Mouse (Mus musculus) right cerebral cortex, postnatal 14 days (tissue): Measurements from ENCODE around the gene Ccr1.
"Not testable (repeated sequence)": the region's sequence is repeated elsewhere in the genome, so short reads cannot be mapped to it uniquely, and the experiment has no call there.

Source experiments
- DNase-seq: peaks from one replicate; pipeline ENCODE4 v3.0.0; 2022

Ccr1 gene

DNA sequence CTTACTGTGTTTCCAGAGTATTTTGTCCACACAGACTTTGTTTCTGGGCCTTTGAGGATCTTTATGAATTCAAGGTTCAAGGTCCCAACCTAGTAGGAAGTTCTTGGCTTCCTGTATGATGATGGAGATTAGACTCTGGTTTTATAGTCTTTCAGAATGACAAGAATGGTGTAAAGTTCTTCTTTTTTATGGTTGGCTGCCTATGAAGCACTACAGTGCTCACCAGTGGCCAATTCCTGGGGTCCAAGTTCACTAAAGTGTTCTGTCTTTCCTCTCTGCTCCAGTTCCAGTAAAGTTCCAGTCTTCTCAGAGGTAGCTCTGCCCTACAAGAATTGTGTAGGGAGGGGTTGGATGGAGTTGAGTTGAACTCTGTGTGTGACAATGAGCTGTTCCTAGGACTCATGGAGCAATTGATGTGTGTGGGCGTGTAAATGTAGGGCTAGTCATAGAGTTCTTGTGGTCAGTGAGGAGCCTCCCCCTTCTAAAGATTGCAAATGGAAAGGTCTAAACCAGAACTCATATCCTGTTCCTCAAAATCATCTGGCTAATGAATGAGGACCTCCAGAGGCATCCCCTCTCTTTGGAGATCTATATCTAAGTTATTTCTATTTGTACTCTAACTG is at the start of gene Ccr1:
Gene Ccr1, minus strand, starts transcription at position 403 of the 623 bp plus-strand sequence.
- DNase-seq, result no peak

DNA sequence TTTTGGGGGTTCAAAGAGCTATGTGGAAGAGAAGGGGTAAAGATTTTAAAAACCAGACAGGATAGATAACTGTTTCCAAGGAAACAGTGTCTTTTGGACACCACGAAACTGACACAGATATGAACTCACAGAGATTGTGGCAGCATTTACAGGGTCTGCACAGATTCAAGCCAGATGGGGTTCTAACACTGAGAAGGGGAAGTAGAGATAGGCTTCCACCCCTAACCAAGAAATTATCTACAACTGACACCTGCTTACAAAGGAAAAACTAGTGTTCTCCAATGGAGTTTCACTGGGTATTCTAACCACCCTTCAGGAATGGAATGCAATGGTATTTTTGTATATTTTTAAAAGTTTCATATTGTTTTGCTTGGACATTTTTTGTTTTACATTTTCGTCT is 47.6 kb upstream of the Ccr1 start:
- DNase-seq, result no peak

DNA sequence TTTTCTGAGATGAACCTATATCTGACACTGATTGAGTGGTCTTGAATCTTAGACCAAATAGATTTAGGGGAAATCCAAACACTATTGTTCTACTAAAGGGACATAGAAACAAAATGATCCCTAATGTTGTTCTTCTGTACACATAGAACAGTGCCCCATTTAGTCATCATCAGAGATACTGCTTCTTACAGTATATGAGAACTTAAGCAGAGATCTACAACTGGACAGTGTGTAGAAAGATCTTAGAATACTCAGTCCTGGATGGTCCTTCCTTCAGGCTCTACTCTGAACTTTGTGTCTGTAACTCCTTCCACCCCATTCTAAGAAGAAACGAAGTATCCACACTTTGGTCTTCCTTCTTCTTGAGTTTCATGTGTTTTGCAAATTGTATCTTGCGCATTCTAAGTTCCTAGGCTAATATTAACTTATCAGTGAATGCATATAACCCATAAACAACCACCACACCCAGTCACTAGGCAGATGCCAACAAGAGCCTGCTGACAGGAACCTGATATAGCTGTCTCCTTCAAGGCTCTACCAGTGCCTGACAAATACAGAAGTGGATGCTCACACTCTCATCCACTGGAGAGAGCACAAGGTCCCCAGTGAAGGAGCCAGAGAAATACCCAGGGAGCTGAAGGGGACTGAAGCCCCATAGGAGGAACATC is 46.6 kb upstream of the Ccr1 start:
- DNase-seq, result no peak

DNA sequence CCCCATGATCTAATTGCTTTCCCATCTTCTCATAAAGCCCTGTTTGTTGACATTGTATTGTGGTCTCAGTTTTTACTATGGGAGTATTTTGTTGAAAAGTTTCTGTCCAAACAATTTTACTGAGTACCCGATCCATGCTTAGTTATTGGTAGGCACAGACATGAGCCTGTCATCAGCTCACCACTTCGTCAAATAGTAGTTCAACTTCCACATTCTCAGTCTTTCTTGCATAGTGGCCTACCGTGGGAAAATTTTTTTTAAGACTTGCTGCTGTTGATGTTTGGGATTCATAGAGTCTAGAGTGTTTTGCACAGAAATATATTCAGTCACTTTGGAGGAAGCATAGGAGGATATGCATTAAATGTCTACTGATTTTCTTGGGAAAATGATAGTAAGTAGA is 44.8 kb upstream of the Ccr1 start:
- DNase-seq, result no peak

DNA sequence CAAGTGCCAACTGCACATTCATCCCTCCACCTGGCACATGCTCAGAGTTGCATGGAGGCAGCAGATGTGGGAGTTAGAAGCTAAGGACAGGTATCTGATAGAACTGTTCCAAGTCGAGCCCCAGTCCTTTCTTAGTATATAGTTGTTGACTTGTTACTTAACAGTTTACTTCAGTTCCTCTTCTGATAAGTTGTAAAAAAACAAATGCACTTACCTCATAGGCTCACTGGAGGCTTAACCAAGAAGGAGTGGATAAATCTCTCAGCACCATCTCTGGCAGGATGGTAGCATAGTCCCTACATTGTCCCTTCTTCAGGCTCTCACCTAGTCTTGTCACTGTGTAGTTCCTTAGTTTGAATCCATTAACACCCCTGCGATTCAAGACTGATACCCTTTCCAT is 44.2 kb upstream of the Ccr1 start:
- DNase-seq, result no peak

DNA sequence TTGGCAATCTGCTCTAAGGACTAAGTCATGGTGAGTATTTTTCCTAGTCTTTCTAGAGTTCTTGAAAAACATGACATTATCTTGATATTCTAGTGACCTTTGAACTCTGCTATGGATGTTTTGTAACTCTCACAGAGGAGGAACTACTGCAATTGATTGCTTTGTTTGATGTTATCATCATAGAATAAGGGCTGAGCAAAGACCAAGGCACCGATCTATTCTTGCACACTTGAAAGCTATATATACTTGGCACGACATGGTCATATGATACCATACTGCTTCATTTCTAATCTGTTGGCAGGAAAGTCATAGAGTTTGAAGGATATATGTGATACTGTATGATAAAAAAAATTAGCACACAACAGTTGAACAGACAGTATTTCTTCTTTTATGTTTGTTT is 31.3 kb upstream of the Ccr1 start:
- DNase-seq, result no peak

DNA sequence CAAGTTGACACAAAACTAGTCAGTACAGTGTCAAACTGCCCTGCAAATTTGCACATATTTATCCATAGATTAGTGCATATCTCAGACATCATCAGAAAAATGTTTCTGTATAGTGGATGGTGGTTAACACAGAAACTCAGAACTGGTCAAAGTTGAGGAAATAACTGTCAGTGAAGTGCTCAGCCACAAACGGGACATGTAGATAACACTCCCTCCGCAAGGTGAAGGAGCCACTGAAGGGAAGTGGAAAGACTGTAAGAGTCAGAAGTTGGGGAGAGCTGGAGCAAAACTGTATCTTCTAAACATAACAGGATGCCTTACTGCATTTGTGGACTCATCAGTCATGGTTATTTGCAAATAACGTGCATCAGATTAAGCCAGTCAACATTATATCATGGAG is 29.2 kb upstream of the Ccr1 start:
- no peak for DNase-seq

DNA sequence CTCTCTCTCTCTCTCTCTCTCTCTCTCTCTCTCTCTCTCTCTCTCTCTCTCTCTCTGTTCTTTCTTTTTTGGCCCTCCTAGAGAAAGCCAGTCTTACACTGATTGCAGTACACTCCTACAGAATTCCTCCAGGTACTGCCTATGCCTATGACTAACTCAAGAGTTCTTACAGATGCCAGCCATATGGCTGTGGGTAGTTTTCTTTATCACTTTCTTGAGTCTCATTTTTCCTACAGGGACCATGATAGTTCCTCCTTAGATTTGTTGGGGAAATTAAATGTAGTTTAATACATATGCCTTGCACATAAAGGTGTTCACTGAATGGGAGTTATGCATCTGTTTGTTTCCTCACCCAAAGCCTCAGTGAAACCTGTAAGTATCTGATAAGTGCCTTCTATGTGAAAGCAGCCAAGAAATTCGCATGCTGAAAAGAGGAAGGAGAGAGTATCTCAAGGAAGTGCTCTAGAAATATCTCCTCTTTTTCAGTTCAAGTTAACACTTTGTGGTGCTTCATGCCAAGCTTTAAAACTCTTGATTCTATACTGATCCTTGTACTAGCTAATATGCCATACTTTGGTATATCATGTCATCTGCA is 22.9 kb upstream of the Ccr1 start:
- no peak for DNase-seq

DNA sequence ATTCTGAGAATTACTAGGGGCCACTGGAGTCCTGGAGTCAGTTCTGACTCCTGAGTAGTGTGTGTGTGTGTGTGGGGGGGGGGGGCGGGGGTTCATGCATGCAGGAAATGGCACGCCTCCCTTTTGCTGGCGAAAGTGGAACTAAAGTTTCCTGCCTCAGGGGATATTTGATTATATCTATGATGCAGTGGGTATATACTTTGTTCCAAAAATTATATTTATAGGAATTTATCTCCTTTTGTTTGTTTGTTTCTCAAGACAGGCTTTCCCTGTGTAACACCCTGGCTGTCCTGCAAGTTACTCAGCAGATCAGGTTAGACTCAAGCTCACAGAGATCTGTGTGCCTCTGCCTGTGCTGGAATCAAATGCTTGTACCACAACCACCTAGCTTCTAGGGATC is 21.2 kb upstream of the Ccr1 start:
- DNase-seq, result no peak

DNA sequence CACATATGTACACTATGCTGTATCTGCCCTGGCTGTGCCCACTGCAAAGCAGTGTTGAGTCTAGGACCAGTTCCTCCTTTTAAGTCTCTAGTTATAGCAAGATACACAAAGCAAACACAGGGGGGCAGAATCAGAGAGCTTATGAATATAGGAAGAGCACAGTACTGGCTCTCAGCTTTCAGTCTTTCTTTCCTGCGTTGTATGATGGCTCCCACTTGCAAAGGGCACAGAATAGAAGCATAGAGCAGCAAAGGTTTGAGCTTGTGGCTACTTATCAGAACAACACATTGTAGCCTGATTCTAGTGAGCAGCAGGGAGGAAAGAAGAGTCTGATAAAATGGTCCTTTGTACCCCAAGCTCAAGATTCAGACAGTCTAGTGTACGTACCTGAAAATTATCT is 17.7 kb upstream of the Ccr1 start:
- DNase-seq, result no peak

DNA sequence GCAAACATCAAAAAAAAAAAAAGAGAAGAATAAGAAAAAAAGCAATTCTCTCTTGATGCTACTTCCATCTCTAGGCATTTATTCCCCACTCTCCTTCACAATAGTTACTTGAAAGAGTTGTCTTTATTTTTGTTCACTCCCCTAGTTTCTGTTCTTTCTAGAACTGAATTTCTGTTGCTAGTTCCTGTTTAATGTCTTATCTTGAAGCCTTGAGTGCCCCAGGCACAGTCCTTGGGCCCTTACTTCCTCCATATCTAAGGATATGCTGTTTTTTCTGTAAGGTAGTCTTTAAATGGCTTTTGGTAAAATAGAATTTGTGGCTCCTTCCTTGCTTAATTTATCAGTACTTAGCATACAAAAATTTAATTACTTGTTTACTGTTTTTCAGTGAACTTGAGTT is 16.5 kb upstream of the Ccr1 start:
- no peak for DNase-seq

DNA sequence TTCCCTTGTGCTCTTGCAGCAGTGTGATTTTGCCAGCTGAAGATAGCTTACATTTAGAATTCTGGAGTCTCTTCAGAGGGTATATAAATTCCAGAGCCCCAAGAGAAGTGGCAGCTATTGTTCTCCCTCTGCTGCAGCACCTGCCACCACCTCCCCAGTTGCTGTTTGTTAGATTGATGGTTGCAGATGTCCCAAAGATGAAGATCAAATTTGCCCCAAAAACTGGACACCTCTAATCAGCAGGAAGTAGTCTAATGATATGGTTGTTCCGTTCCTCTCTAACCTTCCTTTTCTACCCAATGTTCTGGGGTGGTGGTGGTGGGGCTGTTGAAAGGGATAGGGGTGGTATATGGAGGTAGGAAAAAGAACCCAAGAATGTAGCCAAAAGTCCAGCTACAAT is 14.2 kb upstream of the Ccr1 start:
- DNase-seq, result no peak

DNA sequence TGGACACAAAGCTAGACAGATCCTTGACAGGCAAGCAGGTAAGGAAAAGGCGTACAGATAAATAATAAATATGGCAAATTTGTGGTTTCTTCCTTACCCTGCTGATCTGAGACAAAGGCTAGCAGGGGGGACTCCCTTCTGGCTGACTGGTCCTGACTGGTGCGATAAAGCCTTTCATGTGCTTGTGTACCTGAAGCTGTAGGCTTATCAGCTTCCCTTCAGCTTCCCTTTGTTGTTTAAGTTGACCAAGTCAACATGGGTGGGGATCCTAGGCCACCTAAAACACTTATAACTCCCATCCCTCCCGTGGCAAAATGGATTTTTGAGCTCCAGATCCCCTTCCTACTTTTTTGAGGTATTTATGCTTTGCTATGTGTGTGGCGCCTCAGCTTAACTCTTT is 13.4 kb upstream of the Ccr1 start:
- DNase-seq, result no peak

DNA sequence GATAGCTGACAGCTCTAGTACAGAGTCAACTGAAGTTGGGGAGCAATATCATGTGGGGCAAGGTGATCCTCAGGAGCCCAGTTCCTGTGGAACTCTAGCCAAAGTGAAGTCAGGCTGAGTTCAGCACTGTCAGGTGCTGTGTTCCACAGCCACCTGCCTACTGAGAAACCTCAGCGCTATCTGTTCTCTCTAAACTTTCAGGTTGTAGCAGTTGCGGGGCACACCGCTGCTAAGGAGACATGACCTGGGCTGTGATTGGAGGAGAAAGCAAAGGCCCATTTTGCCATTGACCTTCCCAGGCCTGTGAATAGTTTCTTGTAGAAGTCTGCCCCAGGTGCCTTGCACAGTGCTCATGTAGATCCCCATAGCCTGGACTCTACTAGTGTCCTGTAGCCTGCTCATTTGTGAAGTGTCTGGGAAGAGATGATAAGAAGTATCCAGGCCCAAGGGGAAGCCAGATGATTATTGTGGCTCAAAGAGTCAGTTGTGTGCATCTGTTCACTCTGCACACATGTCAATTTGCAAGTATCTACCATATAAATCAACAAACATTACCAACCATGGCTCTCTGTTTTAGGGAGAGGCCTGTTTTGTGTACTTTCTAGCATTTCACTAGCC is 12.5 kb upstream of the Ccr1 start:
- DNase-seq, result not testable (repeated sequence)

DNA sequence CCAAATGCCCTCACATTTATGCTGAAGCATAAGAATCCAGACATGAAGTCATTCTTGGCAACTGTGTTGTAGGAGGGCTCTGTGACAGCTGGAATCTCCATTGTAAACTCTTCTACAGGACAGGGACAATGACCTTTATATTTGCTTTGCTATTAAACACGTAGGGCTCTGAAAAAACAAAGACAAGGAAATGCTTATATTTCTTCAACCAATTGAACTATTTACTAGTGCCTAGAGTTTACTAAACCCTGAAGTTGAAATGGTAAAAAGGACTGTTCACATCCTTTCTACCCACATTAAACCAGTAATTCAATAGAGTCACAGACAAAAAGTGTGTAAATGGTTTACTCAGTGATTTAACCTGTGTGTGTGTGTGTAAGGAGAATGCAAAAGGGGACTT is 9.8 kb upstream of the Ccr1 start, which contains the start of gene Ccr1l1:
Gene Ccr1l1, minus strand, starts transcription at position 101 of the 400 bp plus-strand sequence.
- no peak for DNase-seq

DNA sequence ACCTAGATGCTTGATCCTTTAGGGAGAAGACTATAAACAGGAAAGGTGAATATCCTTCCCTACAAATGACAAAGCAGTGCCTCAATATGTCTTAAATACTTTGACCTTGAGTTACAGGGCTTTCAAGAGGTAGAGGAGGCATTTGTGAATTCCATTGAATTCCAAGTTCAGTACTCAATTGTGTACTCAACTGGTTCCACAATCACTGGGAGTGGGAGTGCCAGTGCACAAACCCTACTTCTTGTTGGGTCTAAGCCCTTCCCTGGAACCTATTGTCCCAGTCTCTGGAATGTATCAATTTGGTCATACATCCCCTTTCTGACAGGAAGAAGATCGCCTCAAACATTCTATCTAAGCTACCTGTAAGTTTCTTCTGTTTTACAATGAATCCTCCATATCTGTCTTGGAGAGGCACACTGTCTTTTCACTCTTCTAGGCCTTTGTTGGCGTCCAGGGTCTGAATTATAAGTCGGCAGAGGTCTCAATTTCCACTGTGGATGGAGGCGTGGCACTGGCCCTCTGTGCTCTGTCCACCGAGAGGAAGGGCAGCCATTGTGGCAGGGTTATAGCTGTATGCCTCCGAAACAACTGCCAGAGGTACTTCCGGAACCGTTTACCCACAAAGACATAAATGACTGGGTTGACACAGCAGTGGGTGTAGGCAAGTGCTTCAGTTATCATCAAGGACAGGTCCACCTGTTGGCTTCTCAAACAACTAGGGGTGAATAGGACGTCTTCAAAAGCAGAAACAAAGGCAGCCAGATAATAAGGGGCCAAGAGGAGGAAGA is 8.6 kb upstream of the Ccr1 start:
- DNase-seq, result no peak

DNA sequence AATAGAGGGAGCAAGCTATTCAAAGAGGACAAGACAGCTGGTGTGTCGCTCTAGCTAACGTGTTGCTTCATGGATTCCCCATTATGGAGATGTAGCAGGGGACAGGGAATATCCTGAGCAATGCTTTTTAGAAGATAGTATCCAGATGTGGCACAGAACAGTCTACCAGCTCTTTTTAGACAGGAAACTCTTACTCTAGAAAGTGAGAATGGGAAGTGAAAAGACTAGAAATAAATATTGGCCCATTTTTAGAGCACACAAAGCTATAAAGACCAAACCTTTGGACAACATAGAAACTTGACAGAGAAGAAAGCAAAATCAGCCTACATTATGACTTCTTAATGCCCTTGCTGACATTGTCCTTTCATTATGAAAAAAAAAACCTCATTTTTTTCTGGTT is 7.1 kb upstream of the Ccr1 start:
- no peak for DNase-seq

DNA sequence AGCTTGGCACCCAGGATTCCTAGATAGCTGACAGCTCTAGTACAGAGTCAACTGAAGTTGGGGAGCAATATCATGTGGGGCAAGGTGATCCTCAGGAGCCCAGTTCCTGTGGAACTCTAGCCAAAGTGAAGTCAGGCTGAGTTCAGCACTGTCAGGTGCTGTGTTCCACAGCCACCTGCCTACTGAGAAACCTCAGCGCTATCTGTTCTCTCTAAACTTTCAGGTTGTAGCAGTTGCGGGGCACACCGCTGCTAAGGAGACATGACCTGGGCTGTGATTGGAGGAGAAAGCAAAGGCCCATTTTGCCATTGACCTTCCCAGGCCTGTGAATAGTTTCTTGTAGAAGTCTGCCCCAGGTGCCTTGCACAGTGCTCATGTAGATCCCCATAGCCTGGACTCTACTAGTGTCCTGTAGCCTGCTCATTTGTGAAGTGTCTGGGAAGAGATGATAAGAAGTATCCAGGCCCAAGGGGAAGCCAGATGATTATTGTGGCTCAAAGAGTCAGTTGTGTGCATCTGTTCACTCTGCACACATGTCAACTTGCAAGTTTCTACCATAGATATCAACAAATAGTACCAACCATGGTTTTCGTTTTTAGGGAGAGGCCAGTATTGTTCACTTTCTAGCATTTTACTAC is 1.5 kb downstream of the Ccr1 start:
- DNase-seq, result not testable (repeated sequence)

DNA sequence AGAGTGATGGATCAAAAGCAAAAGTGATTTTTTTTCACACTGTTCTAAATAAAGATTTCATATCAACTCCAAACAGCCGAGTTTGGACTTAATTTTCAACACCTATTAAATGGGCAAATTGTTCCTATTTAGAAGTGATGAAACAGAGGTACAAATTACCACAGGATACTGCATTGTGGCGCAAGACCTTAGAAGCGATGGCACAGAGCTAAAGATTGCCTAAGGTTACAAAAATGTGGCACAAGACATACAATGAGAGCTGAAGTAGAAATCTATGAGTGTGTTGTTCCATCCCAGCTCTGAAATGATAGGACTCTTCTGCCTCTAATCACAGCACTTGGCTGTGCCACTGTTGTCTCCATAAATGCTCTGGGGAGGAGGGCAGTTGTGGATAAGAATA is 3.7 kb downstream of the Ccr1 start:
- no peak for DNase-seq

DNA sequence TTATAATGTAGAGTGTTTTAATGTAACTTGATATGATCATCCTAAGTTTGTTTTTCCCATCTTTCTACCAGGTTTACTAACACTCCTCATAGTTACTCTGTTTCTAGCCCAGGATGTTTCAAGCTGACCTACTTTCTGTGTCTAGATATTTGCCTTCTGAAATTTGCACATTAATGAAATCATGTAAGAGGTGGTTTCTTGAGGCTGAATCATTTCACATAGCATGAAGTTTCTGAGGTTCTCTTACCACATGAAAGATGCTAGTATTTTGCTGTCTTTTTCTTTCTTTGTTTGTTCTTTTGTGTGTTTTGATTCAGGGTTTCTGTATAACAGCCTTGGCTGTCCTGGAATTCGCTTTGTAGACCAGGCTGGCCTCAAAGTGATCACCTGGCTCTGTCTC is 8.3 kb downstream of the Ccr1 start:
- DNase-seq, result no peak

DNA sequence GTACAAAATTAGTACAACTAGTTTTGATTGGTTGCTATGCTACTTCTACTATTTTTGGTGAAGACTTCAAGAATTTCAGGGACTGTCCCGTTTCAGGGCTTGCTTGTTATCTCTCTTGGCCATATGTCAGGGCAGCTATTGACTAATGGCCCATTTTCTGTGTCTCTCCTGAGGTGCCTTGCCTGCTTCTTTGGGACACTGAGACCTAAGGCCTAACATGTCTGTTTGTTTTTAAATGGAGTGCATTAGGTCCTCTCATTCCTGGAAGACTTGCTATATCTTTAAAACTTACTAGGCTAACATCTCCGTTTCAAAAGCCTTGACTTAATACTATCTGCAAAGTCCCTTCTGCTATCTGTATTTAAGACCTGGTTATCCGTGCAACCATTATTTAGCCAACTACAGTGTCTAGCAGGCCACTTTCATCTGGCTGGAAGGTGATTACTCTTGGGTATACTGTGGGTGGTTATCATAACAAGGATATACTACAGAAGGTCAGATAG is 10.5 kb downstream of the Ccr1 start:
- DNase-seq, result no peak

DNA sequence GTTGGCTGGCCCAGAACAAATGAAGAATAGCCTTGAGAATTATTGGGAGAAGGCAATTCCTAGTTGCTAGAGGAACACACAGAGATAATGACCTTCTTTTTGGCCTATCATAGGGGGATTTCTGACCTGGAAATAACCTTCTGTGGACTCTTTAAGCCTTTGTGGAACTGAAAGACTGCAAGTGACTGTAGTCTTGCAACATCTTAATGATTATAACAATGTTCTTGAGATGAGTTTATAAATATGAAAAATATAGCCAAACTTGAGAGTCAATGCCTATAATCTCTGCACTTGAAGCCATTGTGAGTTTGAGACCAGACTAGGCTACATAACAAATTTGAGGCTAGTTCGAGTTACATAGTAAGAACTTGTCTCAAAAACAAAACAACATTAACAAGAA is 11.6 kb downstream of the Ccr1 start:
- no peak for DNase-seq

DNA sequence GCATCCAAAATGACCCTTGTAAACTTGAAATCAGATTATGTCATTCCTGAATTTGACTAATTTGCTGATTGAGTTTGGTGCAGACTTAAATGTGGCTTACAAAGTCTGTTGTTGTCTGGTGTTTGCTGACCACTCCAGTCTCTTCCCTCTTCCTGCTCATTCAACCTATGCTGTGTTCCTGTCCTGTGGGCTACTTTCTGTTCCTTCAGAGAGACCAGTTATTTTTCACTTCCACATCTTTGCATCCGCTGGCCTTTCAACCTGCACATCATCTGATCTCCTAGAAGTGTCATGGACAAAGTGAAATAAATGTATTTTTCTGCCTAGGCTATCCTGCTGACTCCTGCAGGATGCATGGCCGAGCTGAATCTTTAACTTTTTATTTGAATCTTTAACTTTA is 14.9 kb downstream of the Ccr1 start:
- DNase-seq, result no peak
